Mouse (Mus musculus) cerebellum, postnatal 4 days (tissue): ENCODE results near the gene Irf2bp1.
A peak's percentile ranks its signal among the peaks of the same experiment; 100 is the strongest.

ENCODE experiments used
- DNase-seq, 2 experiments: peaks; one replicate each; pipeline ENCODE4 v3.0.0; 2022; ENCODE audit warnings: low spot score in 2 of 2, mixed read lengths in 1 of 2

Gene Irf2bp1

DNA sequence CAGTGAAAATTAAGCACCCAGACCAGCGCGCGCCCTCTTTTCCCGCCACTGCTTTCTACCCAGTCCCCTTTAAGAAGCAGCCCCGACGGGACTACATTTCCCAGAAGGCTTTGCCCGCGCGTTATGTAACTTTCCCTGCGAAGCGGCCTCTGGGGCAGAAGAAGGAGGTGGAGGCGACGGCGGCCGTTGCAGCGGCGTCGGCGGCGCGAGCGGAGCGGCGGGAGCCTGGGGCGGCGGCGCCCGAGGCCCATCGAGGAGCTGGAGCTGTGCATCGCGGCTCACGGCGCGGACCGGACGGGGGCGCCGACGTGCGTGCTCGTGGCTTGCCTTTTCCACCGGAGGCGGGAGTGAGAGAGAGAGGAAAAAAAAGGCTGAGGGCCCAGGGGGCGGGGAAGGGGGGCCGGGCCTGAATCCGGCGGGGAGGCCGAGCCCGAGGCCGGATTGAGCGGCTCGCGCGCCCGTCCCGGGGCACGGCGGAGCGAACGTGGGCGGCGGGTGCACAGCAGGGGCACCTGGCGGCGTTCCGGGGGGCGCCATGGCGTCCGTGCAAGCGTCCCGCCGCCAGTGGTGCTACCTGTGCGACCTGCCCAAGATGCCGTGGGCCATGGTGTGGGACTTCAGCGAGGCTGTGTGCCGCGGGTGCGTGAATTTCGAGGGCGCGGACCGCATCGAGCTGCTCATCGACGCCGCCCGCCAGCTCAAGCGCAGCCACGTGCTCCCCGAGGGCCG is at the start of gene Irf2bp1:
Gene Irf2bp1 (plus strand): TSS at position 143 of the 729 bp plus-strand sequence.
- DNase-seq, result peak; percentile 81 to 90

DNA sequence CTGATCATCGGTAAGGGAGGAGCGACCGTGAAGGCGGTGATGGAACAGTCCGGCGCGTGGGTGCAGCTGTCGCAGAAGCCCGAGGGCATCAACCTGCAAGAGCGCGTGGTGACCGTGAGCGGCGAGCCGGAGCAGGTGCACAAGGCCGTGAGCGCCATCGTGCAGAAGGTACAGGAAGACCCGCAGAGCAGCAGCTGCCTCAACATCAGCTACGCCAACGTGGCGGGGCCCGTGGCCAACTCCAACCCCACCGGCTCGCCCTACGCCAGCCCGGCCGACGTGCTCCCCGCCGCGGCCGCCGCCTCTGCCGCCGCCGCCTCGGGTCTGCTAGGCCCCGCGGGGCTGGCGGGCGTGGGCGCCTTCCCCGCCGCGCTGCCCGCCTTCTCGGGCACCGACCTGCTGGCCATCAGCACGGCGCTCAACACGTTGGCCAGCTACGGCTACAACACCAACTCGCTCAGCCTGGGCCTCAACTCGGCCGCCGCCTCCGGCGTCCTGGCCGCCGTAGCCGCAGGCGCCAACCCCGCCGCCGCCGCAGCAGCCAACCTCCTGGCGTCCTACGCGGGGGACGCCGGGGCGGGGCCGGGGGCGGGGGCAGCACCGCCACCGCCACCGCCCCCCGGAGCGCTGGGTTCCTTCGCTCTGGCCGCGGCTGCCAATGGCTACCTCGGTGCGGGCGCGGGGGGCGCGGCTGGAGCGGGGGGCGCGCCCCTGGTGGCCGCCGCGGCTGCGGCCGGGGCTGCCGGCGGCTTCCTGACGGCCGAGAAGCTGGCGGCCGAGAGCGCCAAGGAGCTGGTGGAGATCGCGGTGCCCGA is 46.1 kb upstream of the Irf2bp1 start:
- DNase-seq, result peak; percentile 40 to 76

GRCm38 (mm10) chr7:18958384-18958766 is 45.5 kb upstream of the Irf2bp1 start:
- DNase-seq, result no peak

DNA sequence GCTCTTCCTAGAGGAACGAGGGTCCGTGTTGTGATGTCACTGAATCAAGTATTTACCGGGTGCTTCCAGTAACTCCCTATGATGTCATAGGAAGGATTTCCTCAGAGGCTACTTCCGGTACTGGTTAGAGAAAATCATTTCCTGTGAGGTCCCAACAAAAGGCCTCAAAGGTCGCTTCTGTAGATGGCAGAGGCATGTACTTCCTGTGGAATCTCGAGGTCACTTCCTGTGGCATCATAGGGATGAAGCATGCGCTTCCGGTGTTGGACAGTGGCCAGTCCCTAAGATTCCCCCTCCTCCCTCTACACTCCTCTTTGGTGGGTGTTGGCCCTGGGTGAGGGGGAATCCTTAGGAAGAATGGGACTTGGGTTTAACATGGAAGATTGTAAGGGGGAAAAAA is 44.4 kb upstream of the Irf2bp1 start:
- no peak for DNase-seq

GRCm38 (mm10) chr7:18962171-18962792 is 41.6 kb upstream of the Irf2bp1 start:
- no peak for DNase-seq

DNA sequence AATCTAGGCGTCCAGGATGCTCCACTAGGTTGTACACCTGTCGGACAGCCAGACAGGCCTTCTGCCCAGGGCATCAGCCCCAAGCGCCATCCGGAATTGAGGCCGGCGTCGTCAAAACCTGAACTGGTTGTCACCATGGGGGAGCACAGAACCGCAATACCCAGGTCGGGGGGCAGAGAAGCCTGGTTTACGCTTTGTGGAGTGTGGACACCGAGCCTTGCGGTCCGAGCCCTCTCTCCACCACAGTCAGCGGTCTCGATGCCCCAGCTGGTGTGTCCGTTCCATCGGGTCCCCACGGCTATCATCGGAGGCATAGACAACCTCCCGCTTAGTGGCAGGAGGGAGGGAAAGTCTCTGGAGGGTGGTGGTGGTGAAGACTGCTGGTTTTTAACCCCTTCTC is 41.0 kb upstream of the Irf2bp1 start:
- no peak for DNase-seq

DNA sequence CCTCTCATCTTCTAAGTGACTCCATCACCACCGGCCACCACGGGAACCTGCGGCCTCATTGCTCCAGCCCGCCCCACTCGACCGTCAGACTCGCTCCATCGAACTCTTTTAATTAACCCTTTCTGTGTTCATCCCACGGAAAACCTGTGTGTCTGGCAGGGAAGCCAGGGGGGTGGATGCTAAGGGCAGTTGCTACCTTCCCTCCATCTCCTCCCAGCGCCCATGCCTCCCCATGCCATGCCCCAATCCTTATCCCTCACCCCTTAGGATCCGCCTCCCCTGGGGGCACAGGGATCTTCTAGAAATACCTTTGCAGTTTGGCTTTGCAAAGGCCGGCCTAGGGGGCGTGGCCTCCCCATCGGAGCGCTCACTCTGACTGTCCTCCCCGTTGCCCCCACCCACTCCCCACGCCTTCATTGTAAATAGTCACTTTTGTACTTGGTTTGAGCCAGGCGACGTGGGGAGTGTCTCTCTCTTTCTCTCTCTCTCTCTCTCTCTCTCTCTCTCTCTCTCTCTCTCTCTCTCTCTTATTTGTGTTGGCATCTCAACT is 40.5 kb upstream of the Irf2bp1 start:
- DNase-seq, result no peak

- no peak for DNase-seq
Measured at GRCm38 (mm10) chr7:18965312-18965711, 38.5 kb upstream of the Irf2bp1 start.

DNA sequence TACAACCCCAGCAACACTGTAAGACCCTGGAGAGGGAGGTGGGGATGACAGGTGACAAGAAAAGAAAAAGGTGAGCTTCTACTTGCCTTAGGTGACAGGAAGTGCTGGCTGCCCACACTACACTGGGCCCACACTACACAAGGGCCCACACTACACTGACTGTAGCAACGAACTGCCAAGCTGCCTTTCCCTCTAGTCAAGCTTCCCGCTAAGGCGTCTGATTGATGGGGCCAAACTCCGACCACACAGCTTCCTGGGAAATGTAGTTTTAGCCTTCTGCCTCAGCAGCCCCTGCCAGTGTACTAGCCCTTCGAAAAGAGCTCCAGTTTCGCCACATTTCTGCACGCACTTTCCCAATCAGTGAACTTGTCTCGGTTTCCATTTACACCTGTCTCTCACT is 36.2 kb upstream of the Irf2bp1 start:
- no peak for DNase-seq

DNA sequence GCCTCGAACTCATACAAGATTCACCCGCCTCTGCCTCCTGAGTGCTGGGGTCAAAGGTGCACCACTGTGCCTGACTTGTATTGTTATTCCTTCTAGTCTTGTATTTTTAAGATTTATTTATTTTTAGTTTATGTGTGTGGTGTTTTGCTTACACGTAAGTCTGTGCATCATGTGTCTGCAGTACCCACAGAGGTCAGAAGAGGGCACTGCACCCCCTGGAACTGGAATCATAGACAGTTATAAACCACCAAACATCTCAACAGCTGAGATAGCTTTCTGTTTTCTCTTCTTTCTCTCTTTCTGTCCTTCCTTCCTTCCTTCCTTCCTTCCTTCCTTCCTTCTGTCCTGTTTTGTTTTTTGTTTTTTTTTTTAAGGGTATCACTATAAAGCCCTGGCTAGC is 32.9 kb upstream of the Irf2bp1 start:
- no peak for DNase-seq

- no peak for DNase-seq
Measured at GRCm38 (mm10) chr7:18978381-18978780, 25.5 kb upstream of the Irf2bp1 start.

- no peak for DNase-seq
Measured at GRCm38 (mm10) chr7:18986503-18986902, 17.3 kb upstream of the Irf2bp1 start.

GRCm38 (mm10) chr7:18987100-18987499 is 16.7 kb upstream of the Irf2bp1 start, which contains the start of gene Nanos2:
Nanos2 (plus strand) TSS chr7:18987400.
- DNase-seq, result no peak

DNA sequence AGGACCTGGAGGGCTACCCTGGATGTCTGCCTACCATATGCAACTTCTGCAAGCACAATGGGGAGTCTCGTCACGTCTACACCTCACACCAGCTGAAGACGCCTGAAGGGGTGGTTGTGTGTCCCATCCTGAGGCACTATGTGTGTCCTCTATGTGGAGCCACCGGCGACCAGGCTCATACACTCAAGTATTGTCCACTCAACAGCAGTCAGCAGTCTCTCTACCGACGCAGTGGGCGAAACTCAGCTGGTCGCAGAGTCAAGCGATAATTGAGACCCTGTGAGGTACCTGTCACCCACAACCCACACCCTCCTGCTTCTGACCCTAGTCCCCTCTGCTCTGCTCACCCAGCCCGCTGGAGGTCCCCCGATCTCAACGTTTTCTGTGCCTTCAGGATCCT is 16.1 kb upstream of the Irf2bp1 start:
- no peak for DNase-seq

GRCm38 (mm10) chr7:18988780-18989179 is 15.1 kb upstream of the Irf2bp1 start:
- no peak for DNase-seq

GRCm38 (mm10) chr7:18989995-18990394 is 13.8 kb upstream of the Irf2bp1 start:
- peak in 1 of 2 experiments; percentile 51 for DNase-seq

- peak; percentile 98 to 99 for DNase-seq
Measured at GRCm38 (mm10) chr7:18990601-18991295, 13.1 kb upstream of the Irf2bp1 start, which contains the start of gene Mypop. Mypop (plus strand) TSS chr7:18991245.

GRCm38 (mm10) chr7:18991660-18992293 is 12.1 kb upstream of the Irf2bp1 start:
- no peak for DNase-seq

GRCm38 (mm10) chr7:18992294-18992675 is 11.6 kb upstream of the Irf2bp1 start:
- DNase-seq, result no peak

- DNase-seq, result no peak
Measured at GRCm38 (mm10) chr7:18993036-18993435, 10.8 kb upstream of the Irf2bp1 start.

GRCm38 (mm10) chr7:18998835-18999234 is 5.0 kb upstream of the Irf2bp1 start:
- DNase-seq, result no peak
